Mouse (Mus musculus): Measurements from ENCODE around the gene Hspb6.
A peak's percentile ranks its signal among the peaks of the same experiment; 100 is the strongest.

Hspb6 gene

DNA sequence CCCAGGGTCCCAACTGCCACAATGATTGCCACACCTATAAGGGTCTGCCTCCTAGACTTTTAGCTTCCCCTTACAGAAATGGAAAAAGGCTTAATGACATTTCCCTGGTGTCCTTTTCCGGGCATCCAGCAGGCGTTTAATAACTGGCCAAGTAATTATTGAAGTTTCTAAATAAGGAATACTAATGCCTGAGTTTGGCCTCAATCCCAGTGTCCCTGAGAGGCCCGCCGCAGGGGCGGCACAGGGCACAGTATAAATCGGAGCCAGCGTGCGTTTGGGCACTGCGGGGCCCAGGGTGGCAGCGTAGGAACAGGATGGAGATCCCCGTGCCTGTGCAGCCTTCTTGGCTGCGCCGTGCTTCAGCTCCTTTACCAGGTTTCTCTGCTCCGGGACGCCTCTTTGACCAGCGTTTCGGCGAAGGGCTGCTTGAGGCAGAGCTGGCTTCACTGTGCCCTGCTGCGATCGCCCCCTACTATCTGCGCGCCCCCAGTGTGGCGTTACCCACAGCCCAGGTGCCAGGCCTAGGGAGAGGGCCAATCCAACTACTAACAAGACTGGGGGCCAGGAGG, 1.1 kb downstream of the Hspb6 start:
- DNase-seq (ENCODE audit: low spot score) = no peak

DNA sequence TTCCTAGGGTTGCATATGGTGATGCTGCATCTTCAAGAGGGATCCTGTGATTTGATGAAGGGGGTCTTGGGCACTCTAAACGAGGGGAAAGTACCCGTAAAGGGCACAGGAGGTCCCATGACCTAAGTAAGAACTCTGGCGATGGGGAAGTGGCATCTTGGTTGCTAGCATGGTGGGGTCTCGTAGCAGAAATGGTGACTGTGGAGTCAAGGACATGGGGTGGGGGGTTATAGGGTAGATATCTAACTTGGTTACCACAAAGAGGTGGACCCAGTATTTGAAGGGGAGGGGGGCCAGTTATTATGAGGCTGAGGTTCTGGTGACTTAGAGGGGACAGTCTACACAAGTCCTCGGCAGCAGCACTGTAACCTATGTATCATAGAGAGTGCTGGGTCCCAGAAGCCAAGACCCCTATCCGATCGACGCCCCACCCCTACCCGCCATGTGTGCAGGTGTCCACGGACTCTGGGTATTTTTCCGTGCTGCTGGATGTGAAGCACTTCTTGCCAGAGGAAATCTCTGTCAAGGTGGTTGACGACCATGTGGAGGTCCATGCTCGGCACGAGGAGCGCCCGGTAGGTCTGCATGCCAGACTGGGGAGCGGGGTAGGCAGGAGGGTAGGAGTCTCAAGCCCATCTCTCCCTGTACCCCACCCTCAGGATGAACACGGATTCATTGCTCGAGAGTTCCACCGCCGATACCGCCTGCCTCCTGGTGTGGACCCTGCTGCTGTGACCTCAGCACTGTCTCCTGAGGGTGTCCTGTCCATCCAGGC, 2.0 kb downstream of the Hspb6 start:
- no peak for DNase-seq (ENCODE audit: low spot score)

DNA sequence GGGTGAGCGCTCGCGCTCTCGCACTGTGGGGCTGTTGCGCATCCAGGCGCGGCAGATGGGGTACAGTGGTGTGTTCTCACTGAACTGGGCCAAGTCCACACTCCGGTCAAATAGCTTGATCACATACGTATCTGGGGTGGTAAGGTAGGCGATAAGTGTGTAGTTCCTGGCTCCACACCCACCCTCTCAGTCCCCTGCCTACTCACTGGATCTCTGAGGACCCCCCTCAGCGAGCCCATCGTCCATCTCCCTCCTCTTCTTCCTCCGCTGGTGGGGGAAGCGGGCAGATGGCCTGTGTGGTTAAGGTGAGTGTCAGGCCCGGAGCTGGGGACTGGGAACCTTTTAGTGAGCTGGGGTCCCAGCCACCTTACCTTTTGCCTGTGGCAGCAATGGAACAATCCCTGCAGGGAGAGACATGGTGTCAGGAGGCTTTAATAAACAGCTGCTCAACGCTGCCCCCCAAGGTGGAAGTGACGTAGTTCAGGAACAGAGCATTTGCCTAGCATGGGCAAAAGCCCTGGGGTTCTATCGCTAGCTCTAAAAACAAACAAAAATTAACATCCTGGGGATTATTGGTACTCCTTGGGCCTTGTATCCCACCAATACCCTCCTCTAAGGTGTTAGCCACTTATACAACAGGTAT, 5.0 kb downstream of the Hspb6 start:
- no peak for DNase-seq (ENCODE audit: low spot score)

DNA sequence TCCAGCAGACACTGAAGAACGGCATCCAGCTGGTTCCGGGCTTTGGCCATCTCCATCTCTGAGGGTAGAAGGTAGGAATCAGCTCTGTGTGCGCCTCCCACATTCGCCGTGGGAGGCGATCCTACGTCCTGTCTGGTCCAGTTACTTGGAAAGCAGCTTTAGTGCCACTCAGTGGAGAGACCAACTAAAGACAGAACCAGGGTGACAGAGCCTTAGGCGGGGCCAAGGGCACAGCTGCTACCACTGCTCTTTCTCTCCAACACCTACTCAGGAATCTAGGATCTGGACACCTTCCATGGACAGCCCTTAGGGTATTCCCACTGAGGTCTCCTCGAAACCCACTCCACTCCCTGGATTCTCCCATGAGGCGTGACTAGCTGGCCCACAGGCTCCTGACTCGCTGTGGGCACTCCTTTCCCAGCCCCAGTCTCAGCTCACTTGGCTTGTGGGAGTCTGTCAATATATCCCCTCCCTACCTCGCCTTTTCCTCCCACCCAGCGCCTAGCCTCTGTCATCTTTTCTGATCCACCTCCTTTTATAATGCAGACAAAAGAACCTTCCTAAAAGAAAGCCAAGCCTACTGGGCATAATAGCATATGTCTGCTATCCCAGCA, 6.0 kb downstream of the Hspb6 start:
- no peak for DNase-seq (ENCODE audit: low spot score)

DNA sequence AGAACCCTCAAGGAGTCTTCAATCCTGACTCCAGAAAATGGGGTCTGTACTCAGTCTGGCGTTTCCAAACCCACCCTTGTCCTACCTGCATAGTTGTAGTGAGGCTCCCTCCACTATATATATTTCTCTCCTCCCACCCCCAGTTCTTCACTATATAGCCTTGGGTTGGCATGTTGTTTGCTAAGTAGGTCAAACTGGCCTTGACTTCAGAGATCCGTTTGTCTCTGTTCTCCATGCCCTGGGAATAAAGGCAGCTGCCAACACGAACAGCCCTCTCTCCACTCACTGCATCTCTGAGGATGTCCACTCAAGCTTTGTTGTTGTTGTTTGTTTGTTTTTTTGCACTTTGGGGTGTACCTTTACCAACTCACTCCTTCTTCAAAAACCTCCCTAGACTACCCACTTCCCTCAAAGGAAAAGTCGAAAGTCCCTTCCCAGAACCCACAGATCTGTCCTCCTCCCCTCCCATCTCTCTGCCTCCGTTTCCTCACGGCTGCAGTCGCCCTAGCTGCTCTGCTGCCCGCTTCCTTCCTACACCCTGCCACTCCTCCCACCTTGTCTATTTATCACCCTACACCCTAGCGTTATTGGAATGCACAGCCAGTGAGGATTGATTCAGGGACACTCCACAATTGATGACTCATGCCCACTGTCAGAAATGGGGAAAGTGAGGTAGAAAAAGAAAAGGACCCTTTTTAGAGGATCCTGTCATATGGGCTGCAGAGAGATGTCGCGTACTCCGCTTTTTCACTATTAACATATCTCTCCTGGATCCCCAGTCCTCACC, 6.9 kb downstream of the Hspb6 start:
- no peak for DNase-seq (ENCODE audit: low spot score)

DNA sequence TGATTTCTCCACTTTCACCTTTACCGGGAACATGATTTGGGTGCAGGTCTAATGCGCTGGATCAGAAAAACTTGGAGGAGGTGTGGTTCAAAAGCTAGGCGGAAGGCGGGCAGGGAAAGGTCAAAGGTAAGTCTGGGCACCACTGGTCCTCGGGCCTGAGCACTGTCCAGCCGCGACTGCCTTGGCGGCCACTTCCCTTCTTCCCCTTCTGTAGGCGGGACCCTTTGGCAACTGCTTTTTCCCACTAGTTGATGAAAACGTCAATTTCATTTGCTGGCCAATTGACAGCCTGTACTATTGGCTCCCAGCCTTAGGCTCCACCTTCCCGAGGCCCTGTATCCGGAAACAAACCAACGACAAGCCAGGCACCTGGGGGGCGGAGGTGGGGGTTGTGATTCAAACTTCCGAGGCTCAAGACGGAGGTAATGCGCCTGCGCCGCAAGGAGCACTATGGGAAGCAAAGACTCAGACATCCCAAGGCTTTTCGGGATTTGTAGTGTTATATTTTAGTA, 7.5 kb downstream of the Hspb6 start, which contains the start of gene Lin37:
Gene Lin37 (minus strand): TSS at position 396 of the 512 bp plus-strand sequence.
- DNase-seq (ENCODE audit: low spot score) = peak; percentile 72

DNA sequence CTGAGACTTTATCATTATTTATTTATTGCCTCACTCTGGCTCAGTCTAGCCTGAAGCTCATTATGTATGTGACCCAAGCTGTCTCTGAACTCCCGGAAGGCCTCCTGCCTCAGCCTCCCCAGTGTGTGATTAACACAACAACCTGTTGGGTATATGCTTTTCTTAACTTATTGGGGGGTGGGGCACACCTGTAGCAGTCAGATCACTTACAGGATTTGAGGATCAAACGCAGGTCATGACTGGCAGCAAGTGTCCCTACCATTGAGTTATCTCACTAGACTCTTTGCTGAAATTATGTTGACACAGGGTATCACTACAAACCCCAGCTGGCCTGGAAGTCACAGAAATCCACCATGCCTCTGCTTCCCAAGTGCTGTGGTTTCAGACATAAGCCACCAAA, 8.3 kb downstream of the Hspb6 start:
- DNase-seq (ENCODE audit: low spot score) = no peak

DNA sequence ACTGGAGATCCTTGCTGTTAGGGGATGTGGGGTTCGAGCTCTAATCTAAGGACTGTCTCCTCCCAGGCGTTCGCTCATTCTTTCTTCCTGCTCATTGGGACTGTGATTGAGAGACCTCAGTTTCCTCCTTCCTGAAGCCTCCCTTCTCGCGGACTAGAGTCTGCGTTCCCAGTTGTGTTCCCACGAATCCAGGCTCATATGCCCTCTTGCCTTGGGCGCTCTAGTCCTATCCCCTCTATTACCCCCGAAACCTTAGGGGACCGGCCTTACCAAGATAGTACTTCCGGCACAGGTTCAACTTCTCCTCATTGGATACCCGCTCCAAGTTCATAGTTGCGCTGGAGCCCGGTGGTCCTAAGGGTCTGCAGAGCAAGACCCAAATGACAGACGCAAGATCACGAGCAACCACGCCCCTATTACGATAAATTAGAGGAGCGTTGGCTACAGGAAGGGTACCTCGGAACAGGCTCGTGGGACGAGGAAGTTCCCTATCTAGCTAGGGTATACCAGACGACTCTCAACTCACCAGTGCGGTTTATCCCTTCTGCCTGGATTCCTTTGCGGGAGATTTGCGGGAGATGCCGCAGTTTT, 10.6 kb downstream of the Hspb6 start:
- peak; percentile 21 for DNase-seq (ENCODE audit: low spot score)

DNA sequence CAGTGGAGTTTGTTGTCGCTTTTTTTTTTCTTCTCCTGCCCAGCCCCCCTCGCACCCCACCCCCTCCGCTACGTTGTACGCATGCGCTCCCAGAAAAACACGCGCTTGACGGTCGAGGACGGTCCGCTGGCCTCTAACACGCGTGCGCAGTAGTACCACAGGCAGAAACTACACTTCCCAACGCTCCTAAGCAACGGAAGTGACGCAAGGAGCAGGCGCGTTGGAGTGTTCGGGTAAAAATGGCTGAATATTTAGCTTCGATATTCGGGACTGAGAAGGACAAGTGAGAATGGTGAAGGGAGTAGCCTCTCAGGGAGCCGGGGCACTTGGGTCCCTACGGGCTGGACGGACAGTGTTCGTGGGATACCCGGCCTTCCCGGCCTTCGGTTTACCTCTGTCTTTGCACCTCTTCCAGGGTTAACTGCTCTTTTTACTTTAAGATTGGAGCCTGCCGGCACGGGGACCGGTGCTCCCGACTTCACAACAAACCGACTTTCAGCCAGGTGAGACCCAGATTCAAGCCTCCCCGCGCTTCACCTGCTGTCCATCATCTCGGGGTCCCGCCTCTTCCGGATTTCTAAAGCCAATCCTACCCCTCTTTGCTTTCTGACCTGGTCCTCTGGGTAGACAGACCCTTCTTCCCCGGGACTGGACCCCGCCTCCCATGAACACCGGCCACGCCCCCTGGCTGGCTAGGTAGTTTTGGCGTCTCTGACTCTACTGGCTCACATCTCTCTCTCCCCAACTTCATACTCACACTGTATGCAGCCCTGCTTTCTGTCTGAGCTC, 11.3 kb downstream of the Hspb6 start, which contains the start of the genes U2af1l4, Gm49396 and Psenen:
Gene U2af1l4 (plus strand): TSS at position 185 of the 789 bp plus-strand sequence.
Gene Gm49396 (plus strand): TSS at position 228 of the 789 bp plus-strand sequence.
Gene Psenen (minus strand): TSS at position 511 of the 789 bp plus-strand sequence.
- peak; percentile 83 for DNase-seq (ENCODE audit: low spot score)

DNA sequence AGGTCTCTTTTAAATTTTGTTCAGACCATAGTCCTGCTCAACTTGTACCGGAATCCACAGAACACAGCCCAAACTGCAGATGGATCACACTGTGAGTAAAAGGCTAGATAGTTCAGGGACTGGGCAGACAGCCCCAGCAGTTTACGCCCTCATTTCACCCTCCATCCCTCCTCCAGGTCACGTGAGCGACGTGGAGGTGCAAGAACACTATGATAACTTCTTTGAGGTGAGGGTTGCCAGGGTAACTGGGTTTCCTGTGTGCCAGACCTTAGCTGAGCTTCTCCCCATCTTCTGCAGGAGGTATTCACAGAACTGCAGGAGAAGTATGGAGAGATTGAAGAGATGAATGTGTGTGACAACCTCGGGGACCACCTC, 11.9 kb downstream of the Hspb6 start:
- no peak for DNase-seq (ENCODE audit: low spot score)

DNA sequence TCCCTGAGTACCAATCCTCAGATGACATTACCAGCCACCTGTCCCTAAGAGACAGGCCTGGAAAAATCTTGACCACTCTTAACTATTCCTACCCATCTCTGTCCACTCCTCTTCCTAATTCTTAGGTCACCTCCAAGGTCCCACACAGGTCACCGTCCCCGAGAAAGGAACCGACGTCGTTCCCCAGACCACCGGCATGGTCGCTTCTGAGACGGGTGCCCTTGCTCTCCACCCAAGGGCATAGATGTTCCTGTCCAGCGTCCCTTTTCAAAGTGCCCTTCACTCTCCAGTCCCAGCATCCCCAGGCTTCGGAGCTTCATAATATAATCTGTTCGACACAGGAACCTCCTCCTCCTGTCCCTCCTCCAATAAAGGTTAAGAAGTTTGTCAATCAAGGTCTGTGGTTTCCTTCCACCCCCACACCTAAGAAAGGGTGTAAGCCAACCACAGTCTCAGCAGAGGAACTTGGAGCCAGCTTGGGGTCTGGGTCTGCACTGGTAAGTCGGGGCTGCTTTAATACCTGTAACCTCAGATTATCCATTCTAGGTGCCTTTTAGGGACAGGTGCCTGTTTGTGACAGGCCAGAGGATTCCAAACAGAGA, 13.1 kb downstream of the Hspb6 start, which contains the start of gene Igflr1:
Gene Igflr1 (plus strand): TSS at position 458 of the 602 bp plus-strand sequence.
- DNase-seq (ENCODE audit: low spot score) = no peak

DNA sequence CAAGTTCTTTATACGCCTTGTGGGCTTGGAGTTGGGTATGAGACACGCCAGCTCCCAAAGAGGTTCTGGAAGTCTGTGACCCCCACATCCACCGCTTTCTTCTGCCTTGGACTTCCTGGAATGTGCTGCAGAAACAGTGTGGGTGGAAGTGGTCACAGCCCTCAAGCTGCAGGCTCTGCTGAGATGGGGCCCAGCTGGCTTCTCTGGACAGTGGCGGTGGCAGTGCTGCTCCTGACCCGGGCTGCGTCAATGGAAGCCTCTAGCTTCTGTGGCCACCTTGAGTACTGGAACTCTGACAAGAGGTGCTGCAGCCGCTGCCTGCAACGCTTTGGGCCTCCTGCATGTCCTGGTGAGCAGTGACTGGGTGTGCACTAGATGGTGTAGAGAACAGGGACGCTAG, 14.1 kb downstream of the Hspb6 start:
- no peak for DNase-seq (ENCODE audit: low spot score)

DNA sequence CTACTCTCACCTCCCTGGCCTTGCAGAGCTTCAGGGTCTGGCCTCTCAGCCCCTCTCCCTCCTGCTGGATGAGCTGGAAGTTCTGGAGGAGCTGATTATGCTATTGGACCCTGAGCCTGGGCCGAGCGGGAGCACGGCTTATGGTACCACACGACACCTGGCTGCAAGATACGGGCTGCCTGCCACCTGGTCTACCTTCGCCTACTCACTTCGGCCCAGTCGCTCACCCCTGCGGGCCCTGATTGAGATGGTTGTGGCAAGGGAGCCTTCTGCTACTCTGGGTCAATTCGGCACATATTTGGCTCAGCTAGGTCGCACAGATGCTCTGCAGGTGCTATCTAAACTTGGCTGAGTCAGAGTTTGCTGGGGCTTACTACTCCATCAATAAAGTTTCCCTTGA, 15.6 kb downstream of the Hspb6 start:
- no peak for DNase-seq (ENCODE audit: low spot score)

DNA sequence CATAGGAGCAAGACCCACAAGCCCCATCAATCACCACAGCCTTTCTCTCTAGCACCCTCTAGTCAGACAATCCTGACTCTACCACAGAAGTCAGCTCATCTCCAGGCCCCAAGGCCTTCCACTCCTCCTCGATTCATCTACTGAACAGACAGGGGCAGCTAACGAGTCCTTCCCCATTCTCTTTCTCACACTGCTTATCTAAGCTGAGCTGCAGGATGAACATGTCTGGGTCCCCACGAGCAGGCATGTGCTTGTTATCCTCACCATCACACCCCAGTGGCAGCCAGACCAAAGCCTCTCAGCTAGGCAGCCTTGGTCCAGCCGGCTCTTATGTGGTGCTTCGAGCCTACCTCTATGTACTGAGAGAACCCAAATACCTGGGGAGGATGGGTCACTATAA, 20.4 kb downstream of the Hspb6 start:
- DNase-seq (ENCODE audit: low spot score) = no peak

DNA sequence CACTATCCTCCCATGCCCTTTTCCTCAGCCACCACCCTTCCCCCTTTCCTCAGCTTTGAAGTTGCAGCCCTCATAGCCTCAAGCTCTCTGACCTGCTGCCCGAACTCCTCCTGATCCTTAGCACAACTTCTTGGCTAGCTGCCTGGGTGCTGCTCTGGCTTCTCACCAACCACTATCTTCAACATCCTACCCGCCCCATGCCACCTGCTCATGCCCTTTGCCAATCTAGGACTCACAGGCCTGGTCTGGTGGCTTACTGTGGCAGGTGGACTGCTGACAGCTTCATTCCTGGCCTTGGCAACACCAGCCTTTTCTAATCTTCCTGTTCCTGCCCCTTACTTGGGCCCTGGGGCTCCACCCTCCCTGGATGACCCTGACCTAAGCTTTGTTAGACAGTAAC, 21.0 kb downstream of the Hspb6 start:
- DNase-seq (ENCODE audit: low spot score) = no peak

DNA sequence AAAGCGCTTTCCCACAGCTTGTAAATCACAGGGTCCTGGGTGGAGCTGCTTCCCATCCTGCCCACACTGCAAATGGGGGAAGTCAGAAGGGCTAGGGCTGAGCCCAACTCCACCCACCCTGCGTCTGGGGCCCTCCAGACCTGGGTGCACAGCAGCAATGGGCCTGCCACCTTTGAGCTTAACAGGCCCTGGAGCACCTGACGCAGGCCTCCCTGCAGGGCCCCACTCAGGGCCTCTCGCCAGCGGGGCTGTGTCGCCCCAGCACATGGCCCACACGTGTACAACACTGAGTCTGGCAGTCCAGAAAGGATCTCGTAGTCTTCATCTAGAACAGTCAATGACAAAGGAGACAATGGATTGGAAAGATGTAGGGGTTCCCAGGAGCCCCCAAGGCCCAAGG, 28.0 kb downstream of the Hspb6 start:
- no peak for DNase-seq (ENCODE audit: low spot score)

DNA sequence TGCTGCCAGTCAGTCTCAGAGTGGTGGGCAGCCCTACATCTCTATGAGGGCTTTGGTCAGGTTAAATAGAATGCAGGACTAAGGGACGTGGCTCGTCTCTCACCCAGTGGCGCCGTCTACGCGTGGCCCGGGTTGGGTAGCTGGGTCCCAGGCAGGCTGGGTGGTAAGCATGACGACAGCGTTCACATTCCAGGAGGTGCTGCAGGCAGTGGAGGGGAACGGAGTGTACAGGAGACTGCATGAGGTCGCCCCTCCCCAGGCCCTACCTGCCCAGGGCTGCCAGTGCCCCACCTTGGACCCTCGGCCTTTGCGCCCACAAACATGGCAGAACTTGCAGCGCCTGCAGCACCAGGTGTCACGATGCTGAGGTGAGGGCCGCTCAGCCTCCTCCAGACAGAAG, 29.6 kb downstream of the Hspb6 start:
- DNase-seq (ENCODE audit: low spot score) = no peak

DNA sequence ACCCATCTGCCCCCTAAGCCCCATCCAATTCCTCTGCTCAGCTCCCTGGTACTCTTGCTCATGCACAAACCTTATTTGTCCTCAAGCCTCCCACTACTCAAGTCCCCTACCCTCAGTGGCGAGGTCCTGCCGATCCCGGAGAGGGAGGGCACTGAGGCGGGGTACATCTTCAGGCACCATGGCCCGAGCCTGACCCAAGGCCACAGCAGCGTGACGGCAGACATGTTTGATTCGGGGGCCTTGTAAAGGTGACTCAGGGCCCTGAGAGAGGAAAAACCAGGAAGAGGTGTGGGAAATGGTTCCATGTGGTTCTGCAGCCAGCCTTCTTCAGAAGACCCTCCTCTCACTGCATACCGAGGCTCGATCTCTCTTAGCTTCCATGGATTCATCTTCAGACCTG, 32.4 kb downstream of the Hspb6 start:
- DNase-seq (ENCODE audit: low spot score) = no peak

DNA sequence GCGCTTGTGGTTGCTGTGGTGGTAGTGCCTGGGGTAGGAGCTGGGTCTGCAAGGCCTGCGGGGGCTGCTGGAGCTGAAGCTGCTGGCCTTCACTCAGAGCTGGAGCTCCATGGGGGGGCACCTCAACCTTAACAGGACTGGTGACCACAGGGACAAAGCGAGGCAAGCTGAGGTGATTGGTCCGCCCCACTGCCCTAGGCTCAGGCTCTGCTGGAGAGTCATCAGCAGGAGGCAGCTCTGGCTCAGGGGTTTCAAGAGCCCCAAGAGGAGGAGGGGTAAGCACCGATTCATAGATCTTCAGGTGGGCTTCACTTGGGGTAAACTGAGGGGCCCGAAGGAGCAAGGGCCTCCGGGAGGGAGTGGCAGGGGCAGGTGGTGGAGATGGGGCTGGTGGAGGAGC, 33.2 kb downstream of the Hspb6 start:
- DNase-seq (ENCODE audit: low spot score) = no peak

DNA sequence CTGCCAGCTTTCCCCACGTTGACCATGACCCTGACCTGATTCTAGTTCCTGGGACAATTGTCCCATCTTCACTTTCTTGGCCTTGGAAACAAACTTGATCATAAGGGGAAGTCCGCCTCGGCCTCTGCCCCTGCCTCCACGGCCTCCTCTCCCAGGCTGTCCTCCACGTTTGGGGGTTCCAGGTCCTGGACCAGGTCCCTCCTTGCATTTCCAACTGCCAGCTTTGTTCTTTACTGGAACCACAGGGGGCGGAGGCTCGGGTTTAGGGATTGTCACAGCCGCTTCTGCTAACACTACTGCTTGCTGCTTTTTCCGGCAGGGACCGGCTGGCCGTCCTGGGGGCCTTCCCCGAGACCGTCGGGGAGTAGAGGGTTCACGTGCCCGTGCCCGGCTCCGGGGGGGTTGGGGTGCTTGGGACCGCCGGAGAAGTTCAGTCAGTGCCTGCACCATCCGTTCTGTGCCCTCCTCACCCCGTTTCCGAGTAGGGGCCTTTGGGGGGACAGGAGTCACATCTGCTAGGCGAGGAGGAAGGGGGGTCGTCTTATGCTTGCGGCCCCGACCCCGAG, 34.6 kb downstream of the Hspb6 start:
- no peak for DNase-seq (ENCODE audit: low spot score)

All from ovary, postnatal 10 days (tissue).